Mouse (Mus musculus): ENCODE results near the gene Kcnmb4. TPM values are rescaled to one million over a fixed set of nuclear protein-coding genes. Genes with fewer than 3 reads are reported as not detected.

Kcnmb4 gene
- 4.4 and 4.8 TPM in 2 replicates for polyA plus RNA-seq (2015; fragmentation: Nextera tagmentation; extraction: Ambion mirVana)

- Histone ChIP-seq H3K27ac (no peak within 1 kb of the TSS), H3K4me1 (peaks cover 7% of the 10 kb centered on the region; the same call in 1 of the 2 replicates), H3K36me3 (no peaks in the 10 kb centered on the region), H3K9ac (peak within 1 kb of the TSS; percentile 50), H3K9me3 (no peaks in the 10 kb centered on the region), H3K27me3 (replicated peaks) (peaks cover 5% of the 10 kb centered on the region; the same call in 1 of the 2 replicates), H3K4me2 (peak within 1 kb of the TSS; percentile 97), H3K4me3 (replicated peaks) (peak within 1 kb of the TSS; percentile 65)
- under 1% methylated on average over 92 of the region's 92 CpGs for WGBS
- ATAC-seq (ENCODE audit: insufficient read depth, low FRiP score, low read depth), result peak; percentile 76; the same call in 1 of the 2 replicates
Observed at GRCm38 (mm10) chr10:116473759-116474549, at the start of gene Kcnmb4. TSS of gene Kcnmb4 (minus strand) at chr10:116473878.

- Histone ChIP-seq H3K27me3 (replicated peaks) (no peaks in the 10 kb centered on the region), H3K4me3 (replicated peaks) (no peak overlapping the region), H3K4me1 (no peaks in the 10 kb centered on the region), H3K4me2 (no peak overlapping the region), H3K9ac (no peak overlapping the region), H3K9me3 (no peaks in the 10 kb centered on the region), H3K36me3 (no peaks in the 10 kb centered on the region), H3K27ac (no peak overlapping the region)
- ATAC-seq (ENCODE audit: insufficient read depth, low FRiP score, low read depth), result no peak
- WGBS, result 94% methylated on average over 1 of the region's 1 CpGs
Observed at GRCm38 (mm10) chr10:116519588-116519987, 45.9 kb upstream of the Kcnmb4 start.

- Histone ChIP-seq H3K27me3 (replicated peaks) (no peaks in the 10 kb centered on the region), H3K36me3 (no peaks in the 10 kb centered on the region), H3K4me3 (replicated peaks) (no peak overlapping the region), H3K9me3 (no peaks in the 10 kb centered on the region), H3K27ac (no peak overlapping the region), H3K9ac (no peak overlapping the region), H3K4me1 (no peaks in the 10 kb centered on the region), H3K4me2 (no peak overlapping the region)
- WGBS, result 81% methylated on average over 6 of the region's 6 CpGs
- no peak for ATAC-seq (ENCODE audit: insufficient read depth, low FRiP score, low read depth)
Observed at GRCm38 (mm10) chr10:116515590-116515989, 41.9 kb upstream of the Kcnmb4 start.

DNA sequence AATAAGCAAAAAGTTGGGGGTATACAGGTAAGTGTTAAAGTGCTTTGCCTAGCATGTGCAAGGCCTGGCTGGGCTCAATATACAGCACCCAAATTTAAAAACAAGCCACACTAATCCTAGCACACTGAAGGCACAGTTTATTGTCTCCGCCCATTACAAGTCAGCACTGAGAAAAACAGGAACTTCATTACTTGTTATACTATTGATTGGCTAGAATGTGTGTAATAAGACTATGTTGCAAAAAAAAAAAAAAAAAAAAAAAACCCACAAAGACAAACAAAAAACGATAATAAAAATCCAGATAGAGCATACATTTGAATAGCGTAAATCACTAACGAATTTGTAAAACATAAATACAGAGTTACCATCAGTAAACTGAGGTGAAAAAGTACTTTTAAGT is 41.5 kb upstream of the Kcnmb4 start:
- ATAC-seq (ENCODE audit: insufficient read depth, low FRiP score, low read depth), result no peak
- H3K4me1 ChIP-seq, result no peaks in the 10 kb centered on the region
- H3K9ac ChIP-seq, result no peak overlapping the region
- no peak overlapping the region for H3K4me3 ChIP-seq (replicated peaks)
- no peaks in the 10 kb centered on the region for H3K27me3 ChIP-seq (replicated peaks)
- H3K4me2 ChIP-seq, result no peak overlapping the region
- WGBS, result 91% methylated on average over 4 of the region's 4 CpGs
- no peak overlapping the region for H3K27ac ChIP-seq
- no peaks in the 10 kb centered on the region for H3K9me3 ChIP-seq
- no peaks in the 10 kb centered on the region for H3K36me3 ChIP-seq

DNA sequence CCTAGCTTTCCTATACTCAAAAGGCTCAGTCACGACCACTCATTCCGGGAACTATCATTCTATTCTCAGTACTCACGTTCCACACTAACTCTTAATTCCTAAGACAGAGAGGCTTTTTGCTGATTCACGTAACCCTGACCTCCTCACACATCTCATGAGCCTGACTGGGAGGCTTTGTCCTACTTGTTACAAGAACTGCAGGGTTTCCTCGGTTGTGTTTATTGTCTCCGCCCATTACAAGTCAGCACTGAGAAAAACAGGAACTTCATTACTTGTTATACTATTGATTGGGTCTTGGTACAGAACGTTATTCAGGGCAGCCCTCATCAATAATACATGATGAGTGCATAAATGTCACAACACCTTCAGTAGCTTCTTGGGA is 39.6 kb upstream of the Kcnmb4 start:
- Histone ChIP-seq H3K4me2 (no peak overlapping the region), H3K27ac (no peak overlapping the region), H3K27me3 (replicated peaks) (no peaks in the 10 kb centered on the region), H3K9me3 (no peaks in the 10 kb centered on the region), H3K9ac (no peak overlapping the region), H3K36me3 (no peaks in the 10 kb centered on the region), H3K4me3 (replicated peaks) (no peak overlapping the region), H3K4me1 (no peaks in the 10 kb centered on the region)
- WGBS, result 59% methylated on average over 7 of the region's 7 CpGs
- no peak for ATAC-seq (ENCODE audit: insufficient read depth, low FRiP score, low read depth)

DNA sequence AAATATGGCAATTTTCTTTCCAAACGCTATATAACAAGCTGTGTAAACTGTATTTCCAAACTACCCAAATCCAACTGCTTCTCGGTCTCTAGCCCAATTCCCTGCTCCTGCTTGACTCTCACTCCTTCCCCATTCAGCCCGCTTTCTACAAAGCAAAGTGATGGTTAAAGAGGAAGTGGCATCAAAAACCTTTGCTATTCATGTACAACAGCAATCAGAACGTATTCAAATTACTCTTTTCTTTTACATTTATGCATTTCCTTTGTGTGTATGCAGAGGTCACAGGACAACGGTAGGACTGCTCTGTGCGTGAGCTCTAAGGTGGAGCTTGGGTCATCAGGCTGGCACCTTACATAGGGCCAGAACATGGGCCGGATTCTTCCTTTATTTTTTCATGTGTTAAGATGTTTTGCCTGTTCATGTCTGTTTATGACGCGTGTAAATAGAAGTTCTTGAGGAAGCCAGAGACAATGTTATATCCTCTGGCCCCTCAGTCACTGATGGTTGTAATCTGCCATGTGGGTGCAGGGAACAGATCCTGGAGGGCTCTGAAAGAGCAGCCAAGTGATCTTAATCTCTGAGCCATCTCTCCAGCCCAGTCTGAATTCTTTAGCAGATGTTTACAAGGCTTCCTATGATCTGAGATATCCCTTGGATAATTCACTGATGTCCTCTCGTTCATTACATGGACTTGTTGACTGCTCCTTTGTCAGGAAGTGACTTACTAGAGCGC is 39.0 kb upstream of the Kcnmb4 start:
- no peak for ATAC-seq (ENCODE audit: insufficient read depth, low FRiP score, low read depth)
- 81% methylated on average over 11 of the region's 11 CpGs for WGBS

GRCm38 (mm10) chr10:116505303-116506014 is 31.8 kb upstream of the Kcnmb4 start:
- H3K4me2 ChIP-seq, result no peak overlapping the region
- no peak for ATAC-seq (ENCODE audit: insufficient read depth, low FRiP score, low read depth)

More for the DNA sequence above, 39.0 kb upstream of the Kcnmb4 start:
- no peak overlapping the region for H3K4me3 ChIP-seq (replicated peaks)
- no peaks in the 10 kb centered on the region for H3K27me3 ChIP-seq (replicated peaks)
- no peak overlapping the region for H3K27ac ChIP-seq
- no peaks in the 10 kb centered on the region for H3K9me3 ChIP-seq
- H3K4me2 ChIP-seq, result no peak overlapping the region
- no peak overlapping the region for H3K9ac ChIP-seq
- no peaks in the 10 kb centered on the region for H3K4me1 ChIP-seq
- H3K36me3 ChIP-seq, result no peaks in the 10 kb centered on the region

GRCm38 (mm10) chr10:116492768-116493167 is 19.1 kb upstream of the Kcnmb4 start:
- 84% methylated on average over 3 of the region's 3 CpGs for WGBS
- H3K4me2 ChIP-seq, result no peak overlapping the region
- no peak overlapping the region for H3K9ac ChIP-seq
- no peak for ATAC-seq (ENCODE audit: insufficient read depth, low FRiP score, low read depth)
- H3K9me3 ChIP-seq, result no peaks in the 10 kb centered on the region
- H3K36me3 ChIP-seq, result 0 out of 2 replicates have a peak, but pooled peaks cover 1% of the 10 kb centered on the region
- no peaks in the 10 kb centered on the region for H3K4me1 ChIP-seq
- H3K27ac ChIP-seq, result no peak overlapping the region
- no peaks in the 10 kb centered on the region for H3K27me3 ChIP-seq (replicated peaks)
- no peak overlapping the region for H3K4me3 ChIP-seq (replicated peaks)

More at GRCm38 (mm10) chr10:116505303-116506014, 31.8 kb upstream of the Kcnmb4 start:
- Histone ChIP-seq H3K36me3 (no peaks in the 10 kb centered on the region), H3K4me3 (replicated peaks) (no peak overlapping the region), H3K27ac (no peak overlapping the region), H3K9ac (no peak overlapping the region), H3K9me3 (no peaks in the 10 kb centered on the region), H3K4me1 (no peaks in the 10 kb centered on the region), H3K27me3 (replicated peaks) (no peaks in the 10 kb centered on the region)
- WGBS, result 86% methylated on average over 7 of the region's 7 CpGs

DNA sequence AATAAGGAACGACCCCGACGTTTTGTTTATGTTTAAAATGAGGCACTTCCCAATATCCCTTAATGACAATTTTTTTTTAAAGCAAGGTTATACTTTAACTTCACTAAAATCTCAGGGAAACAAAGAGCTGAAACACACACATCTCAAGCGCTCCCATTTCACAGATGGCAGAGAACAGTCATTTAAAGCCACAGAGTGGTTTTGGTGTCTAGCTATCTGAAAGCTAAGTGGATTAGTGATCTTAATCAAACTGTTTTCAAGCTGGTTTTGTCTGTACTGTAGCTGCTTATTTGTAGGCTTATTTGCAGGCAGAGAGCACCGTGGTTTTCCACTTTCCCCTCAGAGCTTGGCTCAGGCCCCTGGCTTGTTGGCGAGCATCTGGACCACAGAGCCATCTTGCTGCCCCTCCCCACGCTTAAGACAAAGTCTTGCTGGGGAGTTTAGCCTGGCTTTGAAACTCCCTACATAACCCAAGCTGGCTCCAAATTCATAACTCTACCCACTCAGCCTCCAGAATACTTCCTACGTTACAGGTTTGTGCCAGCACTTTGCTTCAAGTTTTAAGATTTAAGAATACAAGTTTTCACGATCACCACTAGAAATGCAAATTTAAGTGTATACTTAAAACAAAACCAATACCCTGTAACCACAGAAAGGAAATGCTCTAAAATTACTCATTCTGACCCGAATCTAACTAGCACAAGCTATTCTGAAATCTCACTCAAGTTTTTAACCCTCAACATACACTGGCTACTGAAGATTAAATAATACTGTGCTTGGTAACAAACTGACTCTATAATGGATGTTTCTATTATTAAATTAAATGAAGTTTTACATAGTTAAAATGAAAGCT is 13.4 kb upstream of the Kcnmb4 start:
- H3K4me3 ChIP-seq (replicated peaks), result no peak overlapping the region
- 79% methylated on average over 10 of the region's 10 CpGs for WGBS
- H3K4me1 ChIP-seq, result no peaks in the 10 kb centered on the region
- ATAC-seq (ENCODE audit: insufficient read depth, low FRiP score, low read depth), result no peak
- H3K9ac ChIP-seq, result no peak overlapping the region
- peaks cover 4% of the 10 kb centered on the region; the same call in 1 of the 2 replicates for H3K36me3 ChIP-seq
- no peak overlapping the region for H3K4me2 ChIP-seq
- H3K27ac ChIP-seq, result no peak overlapping the region
- no peaks in the 10 kb centered on the region for H3K27me3 ChIP-seq (replicated peaks)
- no peaks in the 10 kb centered on the region for H3K9me3 ChIP-seq

DNA sequence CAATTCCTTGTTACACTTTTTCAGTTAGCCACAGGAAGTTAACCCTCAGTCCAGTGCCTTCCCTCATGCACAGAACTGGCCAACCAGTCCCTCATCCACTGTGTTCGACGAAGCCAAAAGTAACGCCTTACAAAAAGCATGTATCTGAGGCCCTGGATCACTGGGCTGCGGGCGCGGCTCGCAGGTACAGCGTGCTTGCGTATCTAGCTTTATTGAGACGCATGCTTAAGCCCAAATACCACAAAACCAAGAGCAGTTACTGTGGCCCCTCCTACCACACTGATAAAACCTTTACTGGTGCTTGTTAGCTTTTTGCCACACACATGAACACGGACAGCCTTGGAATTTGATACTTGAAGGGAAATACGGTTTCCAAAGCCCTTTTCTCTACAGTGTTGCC is 8.2 kb upstream of the Kcnmb4 start:
- no peak overlapping the region for H3K4me3 ChIP-seq (replicated peaks)
- peaks cover 4% of the 10 kb centered on the region; the same call in 1 of the 2 replicates for H3K36me3 ChIP-seq
- 73% methylated on average over 12 of the region's 12 CpGs for WGBS
- H3K27me3 ChIP-seq (replicated peaks), result no peaks in the 10 kb centered on the region
- H3K9me3 ChIP-seq, result no peaks in the 10 kb centered on the region
- H3K9ac ChIP-seq, result no peak overlapping the region
- no peak for ATAC-seq (ENCODE audit: insufficient read depth, low FRiP score, low read depth)
- no peak overlapping the region for H3K27ac ChIP-seq
- H3K4me2 ChIP-seq, result no peak overlapping the region
- H3K4me1 ChIP-seq, result no peaks in the 10 kb centered on the region

- ATAC-seq (ENCODE audit: insufficient read depth, low FRiP score, low read depth), result no peak
- H3K9ac ChIP-seq, result no peak overlapping the region
- no peak overlapping the region for H3K4me2 ChIP-seq
- WGBS, result 88% methylated on average over 5 of the region's 5 CpGs
- H3K4me3 ChIP-seq (replicated peaks), result no peak overlapping the region
- H3K4me1 ChIP-seq, result no peaks in the 10 kb centered on the region
- no peak overlapping the region for H3K27ac ChIP-seq
- no peaks in the 10 kb centered on the region for H3K9me3 ChIP-seq
- H3K36me3 ChIP-seq, result peaks cover 4% of the 10 kb centered on the region; the same call in 1 of the 2 replicates
- no peaks in the 10 kb centered on the region for H3K27me3 ChIP-seq (replicated peaks)
Observed at GRCm38 (mm10) chr10:116480988-116481387, 7.3 kb upstream of the Kcnmb4 start.
